Mouse (Mus musculus): ENCODE data around the gene Sptbn1. TPM values are rescaled to one million over a fixed set of nuclear protein-coding genes. Genes with fewer than 3 reads are reported as not detected.

The Sptbn1 gene
- polyA plus RNA-seq, 1 experiment from 2014 or later: 59.4 TPM

GRCm38 (mm10) chr11:30171586-30172178, 96.3 kb downstream of the Sptbn1 start:
- Histone ChIP-seq H3K9me3 (no peaks in the 10 kb centered on the region), H3K36me3 (replicated peaks) (peaks cover 5% of the 10 kb centered on the region; the same call in 1 of the 2 replicates), H3K4me1 (peaks cover 10% of the 10 kb centered on the region), H3K27me3 (ENCODE audit: poor library complexity, severe bottlenecking) (no peaks in the 10 kb centered on the region), H3K4me3 (no peak overlapping the region), H3K27ac (no peak overlapping the region)
- no peak for DNase-seq (ENCODE audit: extremely low spot score, low spot score)
- WGBS: 91% methylated on average over 4 of the region's 4 CpGs

- Histone ChIP-seq H3K27ac (no peak overlapping the region), H3K4me3 (no peak overlapping the region), H3K9me3 (no peaks in the 10 kb centered on the region), H3K36me3 (replicated peaks) (peaks cover 5% of the 10 kb centered on the region; the same call in 1 of the 2 replicates), H3K4me1 (peaks cover 5% of the 10 kb centered on the region), H3K27me3 (ENCODE audit: poor library complexity, severe bottlenecking) (no peaks in the 10 kb centered on the region)
- WGBS: 92% methylated on average over 5 of the region's 5 CpGs
- DNase-seq (ENCODE audit: extremely low spot score, low spot score): no peak
Measured at GRCm38 (mm10) chr11:30171184-30171583, 96.8 kb downstream of the Sptbn1 start.

DNA sequence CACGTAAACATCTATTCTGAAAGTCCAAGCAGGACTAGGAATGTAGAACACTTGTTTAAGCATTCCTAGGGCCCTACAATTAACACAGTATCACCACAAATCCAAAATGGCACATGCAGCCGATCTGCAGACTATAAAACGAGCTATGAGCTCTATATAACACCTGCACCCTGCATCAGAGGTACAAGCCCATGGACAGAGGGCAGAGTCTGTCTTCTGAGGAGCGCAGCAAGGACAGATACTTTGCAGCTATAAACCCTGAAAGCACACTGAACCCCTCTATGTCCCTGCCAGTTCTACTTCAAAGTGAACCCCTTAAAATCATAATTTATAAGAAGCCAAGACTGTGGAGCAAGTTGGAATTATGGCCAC, 101.4 kb downstream of the Sptbn1 start:
- Histone ChIP-seq H3K27ac (no peak overlapping the region), H3K36me3 (replicated peaks) (no peaks in the 10 kb centered on the region), H3K9me3 (no peaks in the 10 kb centered on the region), H3K4me3 (no peak overlapping the region), H3K4me1 (peaks cover 8% of the 10 kb centered on the region), H3K27me3 (ENCODE audit: poor library complexity, severe bottlenecking) (no peaks in the 10 kb centered on the region)
- WGBS: 88% methylated on average over 4 of the region's 4 CpGs
- DNase-seq (ENCODE audit: extremely low spot score, low spot score): no peak

GRCm38 (mm10) chr11:30165861-30166550, 102.0 kb downstream of the Sptbn1 start:
- H3K4me1 ChIP-seq: peaks cover 14% of the 10 kb centered on the region
- H3K27ac ChIP-seq: no peak overlapping the region
- 0 out of 2 replicates have a peak, but pooled peaks cover 2% of the 10 kb centered on the region for H3K36me3 ChIP-seq (replicated peaks)
- 80% methylated on average over 5 of the region's 5 CpGs for WGBS
- DNase-seq (ENCODE audit: extremely low spot score, low spot score): no peak
- no peaks in the 10 kb centered on the region for H3K9me3 ChIP-seq
- no peaks in the 10 kb centered on the region for H3K27me3 ChIP-seq (ENCODE audit: poor library complexity, severe bottlenecking)
- H3K4me3 ChIP-seq: no peak overlapping the region

DNA sequence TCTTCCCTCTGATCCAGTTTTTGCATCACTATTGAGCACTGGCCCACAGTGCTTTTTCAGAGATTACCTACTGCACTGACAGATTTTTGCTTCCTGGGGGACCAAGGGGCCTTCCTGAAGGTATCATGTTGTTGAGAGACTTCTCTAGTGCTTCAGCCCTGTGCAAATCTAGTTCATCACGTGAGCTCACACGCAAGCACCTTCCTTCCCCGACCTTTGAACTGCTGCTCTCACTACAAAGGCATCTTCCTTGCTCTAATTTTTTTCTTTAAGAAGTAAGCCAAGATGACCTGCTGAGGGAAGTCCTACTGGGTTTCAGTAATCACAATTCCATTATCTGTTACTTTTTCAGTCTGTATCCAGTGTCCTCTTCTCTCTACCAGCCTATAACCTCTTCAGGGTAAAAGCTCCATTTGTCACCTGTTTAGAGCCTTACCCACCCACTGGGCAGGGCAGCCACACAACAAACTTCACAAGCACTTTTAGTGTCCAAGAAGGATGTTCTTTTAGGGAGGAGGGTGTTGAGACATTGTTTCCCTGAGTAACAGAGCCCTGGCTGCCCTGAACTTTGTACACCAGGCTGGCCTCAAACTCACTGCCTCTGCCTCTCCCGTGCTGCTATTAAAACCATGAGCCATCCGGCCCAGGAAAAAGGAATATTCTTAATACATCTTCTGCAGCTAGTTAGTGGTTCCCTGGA, 103.3 kb downstream of the Sptbn1 start:
- no peak overlapping the region for H3K27ac ChIP-seq
- H3K4me1 ChIP-seq: peaks cover 22% of the 10 kb centered on the region
- H3K27me3 ChIP-seq (ENCODE audit: poor library complexity, severe bottlenecking): no peaks in the 10 kb centered on the region
- H3K9me3 ChIP-seq: no peaks in the 10 kb centered on the region
- no peak for DNase-seq (ENCODE audit: extremely low spot score, low spot score)
- H3K4me3 ChIP-seq: no peak overlapping the region
- 0 out of 2 replicates have a peak, but pooled peaks cover 2% of the 10 kb centered on the region for H3K36me3 ChIP-seq (replicated peaks)
- WGBS: 72% methylated on average over 5 of the region's 5 CpGs

DNA sequence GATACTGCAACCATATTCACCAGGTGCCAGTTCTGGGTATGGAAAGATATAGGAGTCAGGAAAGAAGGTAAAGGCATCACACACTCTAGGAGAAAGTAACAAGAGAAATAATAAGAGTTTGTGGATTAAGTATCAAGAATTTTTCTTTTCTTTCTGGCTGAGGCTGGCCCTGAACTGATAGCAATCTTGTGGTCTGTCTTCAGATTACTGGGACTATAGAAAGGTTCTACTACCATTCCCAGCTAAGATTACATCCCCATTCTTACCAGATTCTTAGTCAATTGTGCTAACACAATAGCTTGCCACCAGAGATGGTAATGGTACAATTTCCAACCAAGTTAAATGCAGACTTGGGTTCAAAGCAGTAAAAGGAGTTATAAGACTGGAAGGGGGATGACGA, 104.1 kb downstream of the Sptbn1 start:
- Histone ChIP-seq H3K36me3 (replicated peaks) (peaks cover 9% of the 10 kb centered on the region), H3K4me3 (no peak overlapping the region), H3K27me3 (ENCODE audit: poor library complexity, severe bottlenecking) (no peaks in the 10 kb centered on the region), H3K9me3 (no peaks in the 10 kb centered on the region), H3K27ac (no peak overlapping the region), H3K4me1 (peaks cover 25% of the 10 kb centered on the region)
- no peak for DNase-seq (ENCODE audit: extremely low spot score, low spot score)
- 67% methylated on average over 1 of the region's 1 CpGs for WGBS

- H3K27me3 ChIP-seq (ENCODE audit: poor library complexity, severe bottlenecking): no peaks in the 10 kb centered on the region
- no peaks in the 10 kb centered on the region for H3K9me3 ChIP-seq
- no peak for DNase-seq (ENCODE audit: extremely low spot score, low spot score)
- H3K4me3 ChIP-seq: no peak overlapping the region
- 85% methylated on average over 4 of the region's 4 CpGs for WGBS
- peaks cover 25% of the 10 kb centered on the region for H3K4me1 ChIP-seq
- no peak overlapping the region for H3K27ac ChIP-seq
- peaks cover 13% of the 10 kb centered on the region for H3K36me3 ChIP-seq (replicated peaks)
Measured at GRCm38 (mm10) chr11:30163081-30163480, 104.9 kb downstream of the Sptbn1 start.

- DNase-seq (ENCODE audit: extremely low spot score, low spot score): no peak
- peaks cover 25% of the 10 kb centered on the region for H3K4me1 ChIP-seq
- no peaks in the 10 kb centered on the region for H3K9me3 ChIP-seq
- no peak overlapping the region for H3K27ac ChIP-seq
- H3K36me3 ChIP-seq (replicated peaks): peaks cover 19% of the 10 kb centered on the region
- WGBS: 86% methylated on average over 1 of the region's 1 CpGs
- H3K27me3 ChIP-seq (ENCODE audit: poor library complexity, severe bottlenecking): no peaks in the 10 kb centered on the region
- no peak overlapping the region for H3K4me3 ChIP-seq
Measured at GRCm38 (mm10) chr11:30161744-30162143, 106.2 kb downstream of the Sptbn1 start.

GRCm38 (mm10) chr11:30161173-30161650, 106.8 kb downstream of the Sptbn1 start:
- peak overlapping the region; percentile 68 for H3K27ac ChIP-seq
- peaks cover 25% of the 10 kb centered on the region for H3K4me1 ChIP-seq
- no peak overlapping the region for H3K4me3 ChIP-seq
- WGBS: 44% methylated on average over 6 of the region's 6 CpGs
- peaks cover 20% of the 10 kb centered on the region for H3K36me3 ChIP-seq (replicated peaks)
- no peaks in the 10 kb centered on the region for H3K9me3 ChIP-seq
- DNase-seq (ENCODE audit: extremely low spot score, low spot score): no peak
- H3K27me3 ChIP-seq (ENCODE audit: poor library complexity, severe bottlenecking): no peaks in the 10 kb centered on the region

GRCm38 (mm10) chr11:30160625-30161172, 107.3 kb downstream of the Sptbn1 start:
- Histone ChIP-seq H3K27ac (peak overlapping the region; percentile 68), H3K4me3 (no peak overlapping the region), H3K9me3 (no peaks in the 10 kb centered on the region), H3K36me3 (replicated peaks) (peaks cover 20% of the 10 kb centered on the region), H3K27me3 (ENCODE audit: poor library complexity, severe bottlenecking) (no peaks in the 10 kb centered on the region), H3K4me1 (peaks cover 25% of the 10 kb centered on the region)
- WGBS: 79% methylated on average over 4 of the region's 4 CpGs
- DNase-seq (ENCODE audit: extremely low spot score, low spot score): no peak

DNA sequence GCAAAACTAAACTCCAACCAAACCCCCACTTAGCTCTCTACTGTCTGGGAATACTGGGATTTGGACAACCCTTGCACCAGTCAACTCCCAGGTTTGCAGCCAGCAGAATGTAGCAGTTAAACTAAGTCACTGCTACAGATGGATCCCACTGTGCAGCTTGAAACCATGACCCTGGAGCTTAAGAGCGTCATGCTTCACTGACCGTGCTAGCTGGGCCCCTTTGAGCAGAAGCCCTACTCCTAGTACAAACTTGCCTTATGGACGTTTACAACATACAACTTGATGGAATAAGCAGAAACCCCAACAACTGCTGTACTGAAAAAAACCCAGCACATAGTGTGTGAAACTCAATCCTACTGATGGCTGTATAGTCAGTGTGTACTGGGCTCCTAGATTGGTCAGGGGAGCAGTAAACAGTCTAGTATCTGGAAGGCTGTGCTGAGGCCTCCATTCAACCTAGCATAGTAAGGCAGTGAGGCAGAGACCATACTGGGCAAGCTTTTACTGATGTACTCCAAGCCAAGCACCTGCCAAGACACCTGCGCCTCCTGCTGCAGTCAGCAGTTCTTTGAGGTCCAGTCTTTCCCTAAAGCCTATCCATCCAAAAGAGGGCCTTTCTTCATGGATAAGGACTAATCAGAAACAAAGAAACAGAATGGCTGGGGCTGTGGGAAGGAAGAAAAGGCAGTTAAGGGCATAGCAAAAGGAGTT, 108.3 kb downstream of the Sptbn1 start:
- WGBS: 86% methylated on average over 4 of the region's 4 CpGs
- H3K27me3 ChIP-seq (ENCODE audit: poor library complexity, severe bottlenecking): no peaks in the 10 kb centered on the region
- peaks cover 20% of the 10 kb centered on the region for H3K36me3 ChIP-seq (replicated peaks)
- peaks cover 22% of the 10 kb centered on the region for H3K4me1 ChIP-seq
- peak overlapping the region; percentile 12; the same call in 1 of the 2 replicates for H3K27ac ChIP-seq
- no peak overlapping the region for H3K4me3 ChIP-seq
- no peaks in the 10 kb centered on the region for H3K9me3 ChIP-seq
- DNase-seq (ENCODE audit: extremely low spot score, low spot score): no peak

GRCm38 (mm10) chr11:30158028-30158700, 109.8 kb downstream of the Sptbn1 start:
- Histone ChIP-seq H3K9me3 (no peaks in the 10 kb centered on the region), H3K27ac (no peak overlapping the region), H3K27me3 (ENCODE audit: poor library complexity, severe bottlenecking) (no peaks in the 10 kb centered on the region), H3K36me3 (replicated peaks) (peaks cover 30% of the 10 kb centered on the region), H3K4me3 (no peak overlapping the region), H3K4me1 (peaks cover 18% of the 10 kb centered on the region)
- WGBS: 75% methylated on average over 8 of the region's 8 CpGs
- DNase-seq (ENCODE audit: extremely low spot score, low spot score): no peak
